ENCODE assay signal across 15 mouse cellular contexts in genomic region chr13:95747541-95747940, GRCm38 (mm10).
"Had no signal": no experiment of that assay in that cellular context is flagged by ENCODE, and none has a peak within 500 bp of the region (broad histone marks: within the 10 kb centered on the region; RNA-seq: fewer than 3 reads in every experiment).

No protein-coding gene starts in this region.

- H3K36me3 ChIP-seq: kidney, embryonic 15.5 days; liver, embryonic 13.5 days had no signal

- H3K9ac ChIP-seq: kidney, embryonic 15.5 days; liver, embryonic 13.5 days; liver, postnatal 0 days; midbrain, embryonic 12.5 days had no signal

- DNase-seq: kidney, adult 2 months; kidney, postnatal 14 days; left cerebral cortex, postnatal 4 days; liver; liver, embryonic 13.5 days; liver, postnatal 0 days; lung, postnatal 10 days; right cerebral cortex, postnatal 14 days; thymus, adult 2 months; thymus, postnatal 25 days had no signal

- H3K4me3 ChIP-seq: kidney, embryonic 15.5 days; liver, embryonic 13.5 days; megakaryocyte, embryonic 14.5 days; midbrain, embryonic 12.5 days had no signal

- H3K9me3 ChIP-seq: kidney, embryonic 15.5 days; liver, embryonic 13.5 days; megakaryocyte, embryonic 14.5 days; midbrain, embryonic 12.5 days had no signal

- H3K27me3 ChIP-seq: kidney, embryonic 15.5 days; liver, embryonic 13.5 days; megakaryocyte, embryonic 14.5 days; midbrain, embryonic 12.5 days had no signal

- ATAC-seq: liver, postnatal 0 days; midbrain, embryonic 16.5 days had no signal

- H3K4me2 ChIP-seq: kidney, embryonic 15.5 days; liver, embryonic 13.5 days; midbrain, embryonic 12.5 days had no signal

- H3K4me1 ChIP-seq: midbrain, embryonic 12.5 days had no signal

- H3K27ac ChIP-seq: kidney, embryonic 15.5 days; liver, embryonic 13.5 days; macrophage; midbrain, embryonic 12.5 days had no signal
